Comparison of ENCODE assay signal across 8 mouse cellular contexts in the genomic region with DNA sequence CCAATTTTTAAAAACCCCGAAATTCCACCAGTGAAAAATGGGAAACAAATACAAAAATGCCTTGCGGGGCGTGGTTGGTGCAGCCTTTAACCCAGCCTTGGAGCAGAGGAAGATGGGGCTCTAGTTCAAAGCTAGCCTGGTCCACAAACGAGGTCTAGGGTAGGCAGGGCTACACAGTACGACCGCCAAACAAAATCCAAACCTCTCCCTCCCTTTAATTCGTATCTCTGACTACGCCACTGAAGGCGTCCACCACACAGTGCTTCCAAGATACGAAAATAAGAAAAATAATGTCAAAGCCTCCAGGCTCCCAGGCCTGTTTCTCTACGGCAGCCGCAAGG. TPM values are rescaled to one million over a fixed set of nuclear protein-coding genes. Genes with fewer than 3 reads are reported as not detected.
A peak's percentile ranks its signal among the peaks of the same experiment; 100 is the strongest.
DNase-seq lines count a peak whose midpoint lies in the region; ATAC-seq and TF ChIP-seq lines count a peak whose summit lies in the region.

No protein-coding gene starts in this region.

- WGBS in heart, adult 2 months: under 1% methylated on average over 12 of the region's 12 CpGs
- WGBS in forebrain, embryonic 16.5 days: under 1% methylated on average over 12 of the region's 12 CpGs

- H3K79me2 ChIP-seq in heart, adult 2 months (replicated peaks; ENCODE audit: control insufficient read depth, insufficient read depth, low read length): peaks cover 2% of the 10 kb centered on the region; the same call in 1 of the 2 replicates

- intact Hi-C loops in heart, adult 2 months (cut with DNase I): no loop called here
- intact Hi-C loops in heart, postnatal 25 days (cut with DNase I): no loop called here

- TF ChIP-seq EP300 in heart, adult 2 months (IDR thresholded peaks at IDR 0.05; ENCODE audit: insufficient read depth, low read depth, low read length): no peak

- no peak for DNase-seq in heart, adult 2 months
- DNase-seq in heart, postnatal 25 days (ENCODE audit: low spot score): no peak
- peak; percentile 6 for DNase-seq in lung, postnatal 36 days
- no peak for DNase-seq in adrenal gland, postnatal 10 days
- no peak for DNase-seq in gastrocnemius, adult 8-10 months (ENCODE audit: low spot score in 2 of 2)
- DNase-seq in kidney, postnatal 14 days: no peak

- H3K27me3 ChIP-seq in heart, adult 2 months (ENCODE audit: control insufficient read depth, insufficient read depth, low read length): no peaks in the 10 kb centered on the region
- no peaks in the 10 kb centered on the region for H3K27me3 ChIP-seq in E14TG2a.4 (ENCODE audit: insufficient read depth, low read length)
- H3K27me3 ChIP-seq in forebrain, embryonic 16.5 days (replicated peaks; ENCODE audit: control insufficient read depth, insufficient read depth, low read length): no peaks in the 10 kb centered on the region

- H3K27ac ChIP-seq in heart, adult 2 months: peak overlapping the region; percentile 81
- H3K27ac ChIP-seq in forebrain, embryonic 16.5 days (ENCODE audit: low read length): peak overlapping the region; percentile 49; the same call in 1 of the 2 replicates

- no peak for TF ChIP-seq CTCF in heart, adult 2 months (IDR thresholded peaks at IDR 0.05)
- no peak for TF ChIP-seq CTCF in E14TG2a.4 (conservative IDR thresholded peaks at IDR 0.05; ENCODE audit: low read length)

- peak overlapping the region; percentile 91 for H3K9ac ChIP-seq in heart, adult 2 months (ENCODE audit: low read depth, low read length)
- H3K9ac ChIP-seq in forebrain, embryonic 16.5 days (replicated peaks; ENCODE audit: low read depth, low read length): peak overlapping the region; percentile 73

- TF ChIP-seq POLR2A in heart, adult 2 months (IDR thresholded peaks at IDR 0.05; ENCODE audit: insufficient read depth, low read depth, low read length): no peak

- peak; percentile 22 for ATAC-seq in forebrain, embryonic 16.5 days

- peak overlapping the region; percentile 82 for H3K4me3 ChIP-seq in heart, adult 2 months
- H3K4me3 ChIP-seq in E14TG2a.4 (replicated peaks; ENCODE audit: low read length): peak overlapping the region; percentile 95
- H3K4me3 ChIP-seq in forebrain, embryonic 16.5 days (replicated peaks; ENCODE audit: low read length): peak overlapping the region; percentile 70

- H3K36me3 ChIP-seq in heart, adult 2 months (ENCODE audit: control insufficient read depth, insufficient read depth, low read length): peaks cover 7% of the 10 kb centered on the region; the same call in 1 of the 2 replicates
- peaks cover 41% of the 10 kb centered on the region for H3K36me3 ChIP-seq in E14TG2a.4 (ENCODE audit: insufficient read depth, low read length)
- H3K36me3 ChIP-seq in forebrain, embryonic 16.5 days (ENCODE audit: control insufficient read depth, insufficient read depth): peaks cover 3% of the 10 kb centered on the region

- no peaks in the 10 kb centered on the region for H3K9me3 ChIP-seq in E14TG2a.4 (ENCODE audit: low read length)
- no peaks in the 10 kb centered on the region for H3K9me3 ChIP-seq in forebrain, embryonic 16.5 days (ENCODE audit: control insufficient read depth, low read length)

- peaks cover 5% of the 10 kb centered on the region for H3K4me1 ChIP-seq in heart, adult 2 months (ENCODE audit: control insufficient read depth, insufficient read depth, low read length)
- H3K4me1 ChIP-seq in E14TG2a.4 (replicated peaks; ENCODE audit: low read depth, low read length): peaks cover 40% of the 10 kb centered on the region
- peaks cover 17% of the 10 kb centered on the region for H3K4me1 ChIP-seq in forebrain, embryonic 16.5 days (replicated peaks; ENCODE audit: control insufficient read depth, insufficient read depth, low read length)

- H3K4me2 ChIP-seq in forebrain, embryonic 16.5 days (ENCODE audit: low read length): peak overlapping the region; percentile 80

RNA-seq across cellular contexts. Expression of a gene that starts 0.4 kb away (rescaled TPM):
- 1 to 10 TPM; 7.4 TPM for total RNA-seq in heart, adult 2 months (2021)
- polyA plus RNA-seq in heart, adult 2 months (2012; rRNA removed): 4.7 and 8.4 TPM in 2 replicates
- 1 to 10 TPM; 7.2 to 8.1 TPM for total RNA-seq in heart, postnatal 25 days (2021)
- polyA plus RNA-seq in forebrain, embryonic 16.5 days (2015; fragmentation: Nextera tagmentation; extraction: Ambion mirVana): 43.1 and 51.4 TPM in 2 replicates
- 10 to 100 TPM; 14.4 to 20.6 TPM for total RNA-seq in adrenal gland, postnatal 10 days (2021)
- 1 to 10 TPM; 7.6 to 8.8 (median 8.4) TPM for total RNA-seq in gastrocnemius, adult 8-10 months (2022)

RNA-seq across cellular contexts. Expression of a gene that starts 0.9 kb away (rescaled TPM):
- 10 to 100 TPM; 43.8 to 50.3 TPM for total RNA-seq in heart, adult 2 months (2021)
- 22.2 and 34.2 TPM in 2 replicates for polyA plus RNA-seq in heart, adult 2 months (2012; rRNA removed)
- total RNA-seq in heart, postnatal 25 days (2021): 10 to 100 TPM; 49.7 to 53.1 TPM
- 70.0 and 78.4 TPM in 2 replicates for polyA plus RNA-seq in forebrain, embryonic 16.5 days (2015; fragmentation: Nextera tagmentation; extraction: Ambion mirVana)
- 10 to 100 TPM; 38.1 to 40.9 TPM for total RNA-seq in adrenal gland, postnatal 10 days (2021)
- 10 to 100 TPM; 36.5 to 43.7 (median 42.3) TPM for total RNA-seq in gastrocnemius, adult 8-10 months (2022)
